Mouse (Mus musculus): Measurements from ENCODE around the gene Asap2.
"Not testable (repeated sequence)": the region's sequence is repeated elsewhere in the genome, so short reads cannot be mapped to it uniquely, and the experiment has no call there.

DNA sequence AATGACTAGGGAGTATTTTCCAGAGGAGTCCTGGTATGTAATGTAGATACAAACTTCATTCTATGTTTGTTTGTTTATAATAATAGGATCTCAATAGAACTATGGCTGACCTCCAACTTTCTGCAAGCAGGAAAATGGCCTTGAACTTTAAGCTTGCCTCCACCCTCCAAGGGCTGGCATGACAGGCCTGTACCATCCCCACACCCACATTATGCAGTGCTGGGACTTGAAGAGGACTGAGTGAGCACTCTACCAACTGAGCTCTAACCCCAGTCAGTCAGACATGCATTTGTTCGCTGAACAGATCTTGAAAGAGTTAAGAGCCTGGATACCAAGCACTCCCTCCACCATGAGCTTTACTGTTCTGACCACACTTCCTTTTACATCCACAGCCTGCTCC, 102.2 kb downstream of the Asap2 start:
- not testable (repeated sequence) for TF ChIP-seq CTCF (IDR thresholded peaks at IDR 0.05; ENCODE audit: low read depth, low read length); POLR2A (IDR thresholded peaks at IDR 0.05; ENCODE audit: insufficient read depth, low read length)

Data from ES-Bruce4 (cell line).